Mouse (Mus musculus) ZHBTc4 (cell line): ENCODE data around the gene Kif5c.

Experiments
- DNase-seq: peaks from one replicate; pipeline ENCODE4 v3.0.0-alpha.2; 2011; ENCODE audit warnings: low read depth, low spot score

Gene Kif5c

DNA sequence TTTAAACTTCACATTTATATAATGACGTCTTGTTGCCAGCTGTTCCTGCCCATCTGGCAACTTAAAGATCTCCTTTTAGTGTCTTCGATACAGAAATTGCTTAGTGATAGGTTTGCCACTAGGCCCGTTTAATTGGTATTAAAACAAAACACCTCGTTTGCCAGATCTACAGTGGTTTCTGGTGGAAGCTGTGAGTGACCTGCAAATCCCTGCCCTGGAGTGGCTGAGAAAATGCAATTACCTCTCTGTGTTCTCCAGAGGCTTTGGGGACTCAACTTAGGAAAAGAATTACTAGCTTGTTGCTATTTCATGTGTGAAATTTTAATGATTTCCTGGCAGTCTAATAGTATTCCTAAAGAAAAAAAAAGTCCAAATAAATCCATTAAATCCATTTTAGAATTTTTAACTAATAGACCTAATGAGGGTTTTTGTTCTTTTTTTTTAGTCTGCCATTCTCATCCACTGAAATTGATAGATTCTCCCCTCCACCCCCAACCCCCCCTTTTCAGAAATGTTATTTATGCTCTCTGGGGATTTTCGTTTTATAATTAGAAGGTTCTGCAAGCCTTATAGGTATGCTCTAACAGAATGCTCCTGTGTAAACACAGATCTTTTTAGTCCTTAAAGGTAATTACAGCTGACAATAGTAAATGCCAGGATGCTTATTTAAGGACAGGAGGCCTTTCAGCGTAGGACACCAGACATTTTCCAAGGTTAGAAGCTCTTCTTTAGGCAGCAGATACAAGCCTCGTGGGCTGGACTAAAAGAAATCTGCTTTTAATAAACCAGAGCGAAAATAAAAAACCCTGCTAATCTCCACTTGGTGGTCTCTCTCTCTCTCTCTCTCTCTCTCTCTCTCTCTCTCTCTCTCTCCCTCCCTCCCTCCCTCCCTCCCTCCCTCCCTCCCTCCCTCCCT, 100.1 kb downstream of the Kif5c start:
- no peak for DNase-seq

DNA sequence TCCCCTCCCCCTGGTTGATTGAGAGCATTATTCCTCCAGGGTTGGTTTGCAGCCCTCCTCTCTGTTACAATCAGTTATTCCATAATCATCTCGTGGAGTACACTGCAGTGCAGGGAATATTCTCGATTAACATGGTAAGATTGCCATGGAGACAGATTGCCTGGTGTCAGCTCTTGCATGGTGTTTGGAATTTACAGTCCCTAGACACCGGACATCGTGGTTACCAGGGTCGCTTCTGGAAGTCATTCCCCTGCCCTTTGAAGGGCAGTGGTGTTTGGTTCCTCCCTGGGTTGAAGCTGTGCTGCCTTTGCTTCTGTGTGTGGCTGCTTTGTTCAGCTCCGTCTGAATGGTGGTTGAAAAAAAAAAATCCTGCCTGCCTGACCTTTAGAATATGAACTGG, 100.8 kb downstream of the Kif5c start:
- no peak for DNase-seq

DNA sequence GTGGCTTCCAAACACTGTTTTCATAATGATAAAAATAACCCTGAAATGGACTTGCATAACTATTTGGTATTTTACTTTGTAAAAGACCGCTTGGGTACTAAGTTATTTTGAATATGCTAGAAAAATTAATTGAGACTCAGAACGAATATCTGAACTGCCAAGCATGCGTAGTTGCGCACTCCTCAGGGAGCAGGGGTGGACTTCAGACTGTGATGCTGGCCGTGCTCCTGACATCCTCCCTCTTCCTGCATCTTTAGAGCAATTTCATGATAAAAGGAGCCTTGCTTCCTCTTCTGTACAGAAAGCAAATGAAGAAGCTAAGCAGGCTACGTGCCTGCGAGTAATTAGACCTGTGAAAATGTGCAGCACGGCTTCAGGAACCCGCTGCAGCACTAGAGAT, 101.2 kb downstream of the Kif5c start:
- no peak for DNase-seq

DNA sequence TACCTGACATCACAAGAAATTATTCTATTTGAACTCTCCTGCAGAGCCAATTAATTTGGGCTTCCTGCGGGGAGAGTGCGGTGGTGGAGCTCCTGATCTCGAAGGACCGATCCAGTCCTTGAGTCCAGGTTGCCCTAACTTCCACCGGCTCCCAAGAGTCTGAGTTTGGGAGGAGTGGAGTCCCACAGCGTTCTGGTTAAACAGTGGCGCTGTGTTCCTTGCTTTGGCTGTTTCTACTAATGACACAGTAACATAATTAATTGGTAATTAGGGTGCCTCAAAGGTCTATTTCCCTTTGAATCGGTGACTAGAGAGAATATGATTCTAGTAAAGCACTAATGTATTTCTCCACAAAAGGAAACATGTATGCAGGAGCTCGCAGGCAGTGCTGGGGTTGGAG, 103.2 kb downstream of the Kif5c start:
- DNase-seq: no peak

DNA sequence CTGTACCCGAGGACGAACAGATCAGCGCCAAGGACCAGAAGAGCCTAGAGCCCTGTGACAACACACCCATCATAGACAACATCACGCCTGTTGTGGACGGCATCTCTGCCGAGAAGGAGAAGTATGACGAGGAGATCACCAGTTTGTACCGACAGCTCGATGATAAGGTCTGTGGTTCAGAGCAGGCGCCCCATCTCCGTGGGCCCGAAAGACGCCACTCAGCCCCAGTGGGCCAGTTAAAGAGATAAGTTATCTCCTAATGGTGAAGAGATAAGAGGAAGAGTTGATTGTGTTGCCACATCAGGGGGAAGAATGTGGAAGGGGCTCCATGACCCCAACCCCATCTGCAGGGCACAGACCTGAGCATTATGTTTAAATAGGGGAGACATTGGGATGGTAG, 103.9 kb downstream of the Kif5c start:
- DNase-seq: no peak

DNA sequence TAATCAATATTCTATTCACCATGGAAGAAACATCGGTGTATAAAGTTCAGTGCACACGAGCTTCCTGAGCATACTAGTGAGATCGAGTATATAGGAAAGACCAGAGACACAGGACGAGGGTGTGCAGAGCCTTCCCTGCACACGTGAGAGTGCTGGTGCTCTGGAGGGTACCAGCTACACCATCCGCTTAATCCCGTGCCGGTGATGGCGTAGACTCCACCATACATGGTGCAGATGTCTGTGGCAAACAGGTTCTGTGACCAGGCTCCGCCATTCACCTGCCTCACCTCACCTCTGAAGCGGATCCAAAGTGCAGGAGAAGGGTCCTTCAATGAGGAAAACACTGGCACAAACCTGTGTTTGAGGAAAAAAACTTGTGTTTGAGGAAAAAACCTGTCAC, 107.6 kb downstream of the Kif5c start:
- DNase-seq: no peak

DNA sequence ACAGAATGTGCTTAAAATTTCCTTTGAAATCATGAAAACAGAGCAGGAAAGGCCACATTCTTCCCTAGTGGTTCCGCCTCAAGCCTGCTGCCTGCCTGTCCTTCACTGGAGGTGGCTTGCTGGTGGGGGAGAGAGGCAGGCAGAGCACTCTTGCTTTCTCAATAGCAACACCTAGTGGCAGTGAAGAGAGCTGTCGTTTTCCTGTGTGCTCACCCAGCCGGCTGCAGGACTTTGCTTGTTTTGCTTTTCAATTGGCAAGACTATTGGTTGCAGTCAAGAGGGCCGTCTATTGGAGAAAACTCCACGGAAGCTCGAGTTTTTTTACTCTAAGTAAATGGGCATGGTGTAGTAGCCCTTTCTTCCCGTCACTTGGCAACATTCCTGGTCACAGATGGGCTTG, 108.1 kb downstream of the Kif5c start:
- DNase-seq: peak; percentile 88

DNA sequence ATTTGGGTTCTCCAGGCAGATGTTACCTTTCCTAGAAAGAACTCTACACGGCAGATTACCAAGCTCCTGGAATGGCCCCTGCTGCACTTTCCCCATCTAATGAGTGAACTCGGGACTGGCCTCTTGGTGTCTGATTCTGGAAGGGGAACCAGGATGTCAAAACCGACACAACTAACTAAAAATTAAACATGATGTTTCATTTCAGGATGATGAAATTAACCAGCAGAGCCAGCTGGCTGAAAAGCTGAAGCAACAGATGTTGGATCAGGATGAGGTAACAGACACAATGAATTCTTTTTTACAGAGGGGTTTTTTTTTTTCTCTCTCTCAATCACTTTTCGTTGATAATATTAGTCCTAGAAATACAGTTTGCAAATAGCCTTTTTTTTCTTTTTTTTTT, 108.6 kb downstream of the Kif5c start:
- no peak for DNase-seq

DNA sequence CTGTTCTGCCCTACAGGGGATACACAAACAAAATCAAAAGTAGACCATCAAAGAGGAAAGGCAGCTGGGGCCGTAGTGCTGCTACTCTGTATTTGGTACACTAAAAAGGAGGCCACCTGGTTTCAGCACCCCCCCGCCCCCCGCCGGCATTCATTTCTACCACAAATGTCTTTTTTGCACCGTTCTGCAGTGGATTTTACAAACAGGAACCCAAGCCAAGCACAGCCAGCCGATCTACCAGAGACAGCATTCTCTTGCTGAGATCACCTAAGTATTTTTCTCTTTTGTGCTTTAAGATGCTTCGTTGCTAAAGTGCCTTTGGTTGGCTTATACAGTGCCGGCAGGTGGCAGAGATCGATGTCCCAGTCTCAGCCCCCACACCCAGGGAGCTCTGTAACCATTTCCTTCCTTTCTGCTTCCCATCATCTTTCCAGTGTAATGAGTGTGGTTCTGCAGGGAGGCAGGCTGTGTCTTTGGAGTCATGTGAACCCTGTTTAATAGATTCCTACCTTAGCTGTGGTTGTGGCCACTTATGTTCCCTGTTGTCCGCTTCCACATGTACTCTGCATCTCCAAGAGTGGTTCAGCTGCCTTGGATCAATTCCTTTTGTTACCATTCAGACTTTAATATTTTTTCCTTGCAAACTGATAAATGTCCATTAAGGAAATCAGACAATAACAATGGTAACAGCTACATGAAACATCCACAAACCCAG, 110.0 kb downstream of the Kif5c start:
- no peak for DNase-seq

DNA sequence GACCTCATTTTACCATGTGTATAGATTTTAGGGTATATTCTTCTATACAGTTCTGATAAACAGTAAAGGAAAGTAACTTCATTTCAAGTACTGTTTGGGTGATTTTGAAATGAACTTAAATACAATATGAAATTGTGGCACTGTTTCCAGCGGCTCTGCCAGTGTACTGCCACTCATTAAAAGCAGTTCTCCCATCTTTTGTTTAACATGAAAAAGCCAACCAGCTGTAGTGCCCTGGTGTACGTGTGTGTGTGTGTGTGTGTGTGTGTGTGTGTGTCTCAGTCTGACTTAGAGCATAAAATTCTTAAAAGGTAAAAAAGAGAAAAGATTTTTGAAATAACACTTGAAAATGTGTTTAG, 110.5 kb downstream of the Kif5c start:
- no peak for DNase-seq

DNA sequence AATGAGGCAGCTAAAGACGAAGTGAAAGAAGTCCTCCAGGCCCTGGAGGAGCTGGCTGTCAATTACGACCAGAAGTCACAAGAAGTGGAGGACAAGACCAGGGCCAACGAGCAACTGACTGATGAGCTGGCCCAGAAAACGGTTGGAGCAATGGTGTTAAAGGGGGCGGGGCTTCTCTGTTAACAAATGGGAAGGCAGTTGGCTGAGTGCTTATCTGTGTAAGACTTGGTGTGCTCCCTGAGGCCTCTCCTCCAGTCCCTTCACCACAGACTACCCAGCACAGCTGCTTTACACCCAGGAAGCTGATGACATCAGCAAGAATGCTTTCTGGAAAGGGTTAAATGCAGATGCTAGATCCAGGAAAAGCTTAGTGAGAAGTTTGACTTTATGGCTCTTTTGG, 111.1 kb downstream of the Kif5c start:
- DNase-seq: peak; percentile 30

DNA sequence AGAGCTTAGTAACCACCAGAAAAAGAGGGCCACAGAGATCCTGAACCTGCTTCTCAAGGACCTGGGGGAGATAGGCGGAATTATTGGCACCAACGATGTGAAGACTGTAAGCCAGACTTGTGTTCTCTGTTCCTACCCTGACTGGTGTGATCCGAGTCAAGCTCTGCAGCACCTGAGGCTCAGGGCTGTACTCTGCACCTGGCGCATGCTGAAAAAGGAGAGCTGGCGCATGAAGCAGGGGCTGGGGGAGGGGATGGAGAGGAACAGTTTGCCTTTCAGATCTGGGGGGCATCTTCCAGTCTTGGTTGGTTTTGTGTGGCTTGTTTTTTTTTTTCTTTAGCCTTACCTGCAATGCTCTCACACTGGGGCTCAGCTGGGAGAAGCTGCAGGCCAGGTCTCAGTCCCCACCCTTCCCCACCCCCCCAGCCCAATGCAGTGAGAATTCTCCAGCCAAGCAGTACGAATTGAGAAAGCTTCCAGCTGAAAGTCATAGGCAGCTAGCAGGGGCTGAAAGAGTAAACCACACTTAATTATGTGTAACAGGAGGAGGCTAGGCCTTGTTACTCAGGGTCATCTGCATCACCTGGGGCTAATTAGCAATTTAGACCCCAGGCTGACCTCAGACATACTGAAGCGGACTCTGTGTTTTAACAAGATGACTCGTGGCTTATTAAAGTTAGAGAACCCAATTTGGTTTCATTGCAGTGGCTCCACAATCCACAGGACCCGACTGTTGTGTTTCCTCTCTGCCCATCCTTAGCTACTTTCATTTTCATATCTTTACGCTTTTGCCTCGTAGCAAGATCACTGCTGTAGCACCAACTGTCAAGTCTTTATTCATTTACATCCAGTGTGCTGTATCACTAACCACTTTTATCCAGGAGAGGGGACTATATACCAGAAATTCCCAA, 113.9 kb downstream of the Kif5c start:
- DNase-seq: no peak

DNA sequence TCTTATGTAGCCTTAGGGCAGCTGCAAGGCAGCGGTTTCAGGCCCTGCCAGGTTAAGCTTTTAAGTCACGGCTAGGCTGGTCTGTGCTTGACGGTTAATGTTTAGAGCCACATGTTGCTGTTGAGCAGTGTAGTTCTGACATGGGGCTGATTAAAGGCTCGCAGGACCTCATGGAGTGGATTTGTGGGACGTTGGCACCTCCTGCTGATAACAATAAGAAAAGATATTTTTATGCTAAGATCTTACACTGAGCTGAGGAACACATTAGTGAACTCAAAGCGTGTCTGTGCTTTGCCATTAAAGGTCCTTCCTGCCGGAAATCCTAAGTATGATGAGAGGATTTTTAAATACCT, 114.5 kb downstream of the Kif5c start:
- no peak for DNase-seq

DNA sequence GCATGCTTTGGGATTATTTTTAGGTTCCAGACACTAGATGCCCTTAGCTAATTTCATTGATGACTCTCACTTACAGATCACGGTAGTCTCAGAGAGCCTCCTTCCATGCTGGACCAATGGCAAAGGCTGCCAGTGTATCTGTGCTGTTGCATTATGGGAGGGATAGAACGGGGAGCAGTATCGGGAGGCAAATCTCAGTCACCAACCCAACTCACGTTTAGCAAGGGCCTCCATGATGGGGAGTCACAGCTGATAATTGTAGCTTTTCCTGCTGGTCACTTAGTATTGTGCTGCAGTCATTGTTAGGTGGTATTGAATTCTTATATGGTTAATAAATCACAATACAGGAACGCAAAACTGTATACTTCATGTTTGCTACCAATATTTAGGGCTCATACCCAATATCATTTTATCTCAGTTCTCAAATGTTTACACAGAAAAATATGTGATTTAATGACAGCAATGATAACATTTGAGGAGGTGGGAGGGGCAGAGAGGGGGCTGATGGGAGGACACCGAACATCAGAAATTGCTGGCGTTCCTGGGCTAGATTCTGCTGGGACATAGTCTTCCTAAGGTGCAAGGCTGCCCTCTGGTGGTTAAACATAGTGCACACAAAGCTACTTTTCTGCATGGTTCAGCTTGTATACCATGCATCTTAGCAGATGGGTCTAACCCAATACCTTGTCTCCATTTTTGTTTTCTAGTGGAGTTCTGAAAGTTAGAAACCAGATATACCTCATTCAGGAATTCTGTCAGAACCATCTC, 115.1 kb downstream of the Kif5c start:
- peak; percentile 83 for DNase-seq

DNA sequence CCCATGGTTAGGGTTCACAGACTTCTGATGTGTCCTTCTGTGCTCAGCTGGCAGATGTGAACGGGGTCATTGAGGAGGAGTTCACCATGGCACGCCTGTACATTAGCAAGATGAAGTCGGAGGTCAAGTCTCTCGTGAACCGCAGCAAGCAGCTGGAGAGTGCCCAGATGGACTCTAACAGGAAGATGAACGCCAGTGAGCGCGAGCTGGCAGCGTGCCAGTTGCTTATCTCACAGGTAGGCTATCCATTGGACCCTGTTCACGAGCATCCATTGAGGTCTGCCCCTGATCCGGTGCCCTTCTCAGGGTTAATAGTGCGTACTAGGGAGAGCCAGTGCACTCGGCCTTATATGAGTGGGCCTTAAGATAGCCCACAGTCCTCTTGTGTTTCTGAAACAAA, 116.3 kb downstream of the Kif5c start:
- no peak for DNase-seq

DNA sequence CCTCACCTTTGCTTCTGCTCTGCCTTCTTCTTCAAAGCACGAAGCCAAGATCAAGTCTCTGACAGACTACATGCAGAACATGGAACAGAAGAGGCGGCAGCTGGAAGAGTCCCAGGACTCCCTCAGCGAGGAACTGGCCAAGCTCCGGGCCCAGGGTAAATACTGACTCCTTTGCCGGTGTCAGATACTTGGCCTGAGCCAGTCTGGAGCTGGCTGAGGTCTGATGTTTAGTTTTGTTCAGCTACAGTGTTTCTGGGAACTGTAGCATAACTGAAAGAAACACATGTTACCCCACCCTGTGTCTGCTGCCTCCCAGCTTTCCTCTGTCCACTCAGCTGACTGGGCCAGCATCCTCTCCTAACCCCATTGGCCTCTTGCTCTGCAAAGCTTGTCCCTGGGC, 119.9 kb downstream of the Kif5c start:
- DNase-seq: no peak

DNA sequence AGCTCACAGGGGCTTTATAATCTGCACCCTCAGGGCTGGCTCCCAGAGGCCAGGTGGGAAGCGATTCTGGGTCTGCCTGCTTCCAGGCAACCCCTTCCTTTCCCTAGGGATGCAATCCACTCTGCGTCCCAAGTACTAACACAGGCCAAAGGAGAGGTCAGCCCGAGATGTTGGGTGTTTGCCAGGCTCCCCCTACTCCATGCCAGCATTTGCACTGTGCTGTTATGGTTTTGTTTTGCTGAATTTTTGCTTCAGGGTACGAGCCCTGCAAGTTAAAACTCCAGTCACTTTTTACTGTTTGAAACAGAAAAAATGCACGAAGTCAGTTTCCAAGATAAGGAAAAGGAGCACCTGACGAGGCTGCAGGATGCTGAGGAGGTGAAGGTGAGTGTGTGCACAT, 121.9 kb downstream of the Kif5c start:
- DNase-seq: no peak

DNA sequence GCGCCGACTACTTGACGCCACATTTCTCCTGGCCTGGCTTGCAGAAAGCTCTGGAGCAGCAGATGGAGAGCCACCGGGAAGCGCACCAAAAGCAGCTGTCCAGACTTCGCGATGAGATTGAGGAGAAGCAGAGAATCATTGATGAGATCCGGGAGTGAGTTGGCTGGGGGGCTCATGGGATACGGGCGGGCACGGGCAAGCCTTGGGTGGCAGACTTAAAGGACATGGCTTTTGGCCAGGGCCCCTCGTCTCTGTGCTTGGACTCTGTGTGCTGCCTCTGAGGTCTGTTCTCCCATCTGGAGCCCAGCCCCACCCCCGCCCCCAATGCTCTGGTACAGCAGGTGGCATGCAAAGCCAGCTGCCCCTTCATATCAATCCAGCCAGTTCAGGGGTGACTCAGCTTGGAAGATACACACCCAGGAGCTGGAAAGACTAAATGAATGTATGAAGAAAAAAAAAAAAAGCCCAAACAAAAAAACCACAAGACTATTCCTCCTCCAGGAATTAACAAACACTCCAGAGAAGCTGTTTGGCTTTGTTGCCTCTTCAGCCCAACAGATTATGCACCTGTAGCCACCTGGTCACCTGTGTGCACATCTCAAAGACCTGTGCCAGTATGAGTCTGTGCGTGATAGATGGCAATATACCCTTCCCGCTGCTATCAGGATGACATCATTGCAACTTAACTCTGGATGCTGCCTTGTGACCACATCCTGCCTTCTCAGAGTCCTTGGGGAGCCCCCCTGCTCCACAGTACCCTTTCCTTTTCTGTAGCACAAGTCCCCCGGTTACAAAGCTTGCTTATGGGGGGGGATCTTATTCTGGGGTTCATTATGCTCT, 123.0 kb downstream of the Kif5c start:
- no peak for DNase-seq

DNA sequence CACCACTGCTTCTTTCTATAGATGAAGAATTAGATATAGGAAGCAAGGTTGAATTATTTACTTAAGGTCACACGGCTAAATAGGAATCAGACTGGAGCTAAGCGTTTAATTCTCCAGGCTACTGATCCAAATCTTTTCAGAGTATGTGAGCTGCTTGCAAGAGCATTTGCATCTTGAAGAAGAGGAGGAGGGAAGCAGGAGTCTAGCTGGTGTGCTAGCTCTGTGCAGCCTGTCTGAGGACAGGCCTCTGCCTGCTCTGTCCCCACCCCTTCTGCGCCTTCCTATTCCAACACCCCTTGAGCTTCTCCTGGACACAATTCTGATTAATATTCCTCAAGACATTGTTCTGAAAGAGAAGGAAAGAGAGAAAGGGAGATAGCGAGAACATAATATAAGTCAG, 123.8 kb downstream of the Kif5c start:
- no peak for DNase-seq

DNA sequence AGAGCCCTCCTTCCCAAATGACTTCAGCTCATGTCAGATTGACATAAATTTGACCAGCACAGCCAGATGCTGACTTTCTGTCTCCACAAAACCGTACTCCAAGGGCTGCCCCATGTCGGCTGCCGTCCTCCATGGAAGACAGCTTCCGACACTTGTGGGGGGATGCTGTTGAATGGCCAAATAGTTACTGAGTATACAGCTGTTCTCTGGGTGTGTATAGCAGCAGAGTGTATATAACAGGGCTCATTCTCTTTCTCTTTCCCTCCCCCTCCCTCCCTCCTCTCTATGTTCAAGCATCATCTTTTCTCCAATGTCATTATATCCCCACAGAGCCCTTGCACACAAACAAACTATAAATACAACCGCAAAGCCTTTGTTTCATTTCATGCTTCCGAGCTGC, 124.7 kb downstream of the Kif5c start:
- DNase-seq: no peak
